In the genomic region with DNA sequence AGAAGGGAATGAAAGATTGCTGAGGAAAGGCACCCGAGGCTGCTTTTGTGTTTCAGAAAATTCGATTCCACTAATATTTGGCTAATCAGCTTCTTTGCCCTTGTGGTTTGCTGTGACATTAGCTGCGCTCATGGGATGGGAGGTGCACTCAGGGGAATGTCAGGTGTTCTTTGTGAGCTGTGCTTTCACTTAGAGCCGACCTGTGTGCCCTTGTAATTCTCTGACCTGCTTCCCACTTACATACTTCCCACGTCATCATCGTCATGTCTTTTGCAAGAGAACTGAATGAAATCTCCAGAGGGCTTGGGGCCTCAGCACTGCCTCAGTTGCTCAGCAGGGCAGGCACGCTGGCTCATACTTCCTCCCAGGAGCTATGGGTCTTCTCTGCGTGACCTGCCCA, we compare ENCODE assay signal across 9 mouse cellular contexts. TPM values are rescaled to one million over a fixed set of nuclear protein-coding genes. Genes with fewer than 3 reads are reported as not detected.
DNase-seq lines count a peak whose midpoint lies in the region; ATAC-seq and TF ChIP-seq lines count a peak whose summit lies in the region.
"Had no signal": no experiment of that assay in that cellular context is flagged by ENCODE, and none has a peak within 500 bp of the region (broad histone marks: within the 10 kb centered on the region; RNA-seq: fewer than 3 reads in every experiment).

No protein-coding gene starts in this region.

- H3K36me3 ChIP-seq in kidney, adult 2 months (ENCODE audit: control insufficient read depth, insufficient read depth, low read length), result peaks cover 3% of the 10 kb centered on the region; the same call in 1 of the 2 replicates
- H3K36me3 ChIP-seq in embryonic facial prominence, embryonic 13.5 days, result peaks cover 38% of the 10 kb centered on the region
- peaks cover 8% of the 10 kb centered on the region for H3K36me3 ChIP-seq in hindbrain, embryonic 16.5 days (ENCODE audit: control insufficient read depth, insufficient read depth, low read length)
- 0 out of 2 replicates have a peak, but pooled peaks cover 10% of the 10 kb centered on the region for H3K36me3 ChIP-seq in midbrain, embryonic 15.5 days (replicated peaks)

- H3K27ac ChIP-seq in kidney, adult 2 months (ENCODE audit: insufficient read depth, low read depth, low read length), result no peak overlapping the region
- no peak overlapping the region for H3K27ac ChIP-seq in embryonic facial prominence, embryonic 13.5 days
- H3K27ac ChIP-seq in hindbrain, embryonic 16.5 days (ENCODE audit: low read depth, low read length), result no peak overlapping the region
- no peak overlapping the region; the same call in 1 of the 2 replicates for H3K27ac ChIP-seq in midbrain, embryonic 15.5 days
- H3K27ac ChIP-seq: macrophage had no signal

- DNase-seq in kidney, adult 2 months, result peak; percentile 31
- DNase-seq in kidney, postnatal 25 days, result no peak
- no peak for DNase-seq in T-cell, adult 2 months (ENCODE audit: low spot score)
- no peak for DNase-seq in Muller cell, postnatal 12 days (ENCODE audit: inconsistent ontology term)
- no peak for DNase-seq in embryo, embryonic 9.5 days (ENCODE audit: extremely low spot score)

- no peak overlapping the region for H3K4me3 ChIP-seq in kidney, adult 2 months (ENCODE audit: insufficient read depth, low read depth, low read length)
- H3K4me3 ChIP-seq in embryonic facial prominence, embryonic 13.5 days, result 0 out of 2 replicates have a peak overlapping the region, but pooled peaks have one; percentile 13
- no peak overlapping the region for H3K4me3 ChIP-seq in hindbrain, embryonic 16.5 days (ENCODE audit: low read length)
- peak overlapping the region; percentile 84; the same call in 1 of the 2 replicates for H3K4me3 ChIP-seq in midbrain, embryonic 15.5 days

- H3K27me3 ChIP-seq in kidney, adult 2 months (replicated peaks; ENCODE audit: control insufficient read depth, insufficient read depth, low read length), result no peaks in the 10 kb centered on the region
- no peaks in the 10 kb centered on the region for H3K27me3 ChIP-seq in embryonic facial prominence, embryonic 13.5 days
- H3K27me3 ChIP-seq in hindbrain, embryonic 16.5 days (replicated peaks; ENCODE audit: control insufficient read depth, insufficient read depth, low read length), result no peaks in the 10 kb centered on the region
- no peaks in the 10 kb centered on the region for H3K27me3 ChIP-seq in midbrain, embryonic 15.5 days (replicated peaks)

- H3K9me3 ChIP-seq in embryonic facial prominence, embryonic 13.5 days, result no peaks in the 10 kb centered on the region
- no peaks in the 10 kb centered on the region for H3K9me3 ChIP-seq in hindbrain, embryonic 16.5 days (ENCODE audit: control insufficient read depth, low read length)
- no peaks in the 10 kb centered on the region for H3K9me3 ChIP-seq in midbrain, embryonic 15.5 days

- 26% methylated on average over 8 of the region's 8 CpGs for WGBS in kidney, adult 2 months
- WGBS in embryonic facial prominence, embryonic 13.5 days, result 65% methylated on average over 8 of the region's 8 CpGs
- 62% methylated on average over 8 of the region's 8 CpGs for WGBS in hindbrain, embryonic 16.5 days
- 67% methylated on average over 8 of the region's 8 CpGs for WGBS in midbrain, embryonic 15.5 days

- peaks cover 19% of the 10 kb centered on the region for H3K4me1 ChIP-seq in kidney, adult 2 months (ENCODE audit: control insufficient read depth, insufficient read depth, low read length)
- H3K4me1 ChIP-seq in embryonic facial prominence, embryonic 13.5 days, result peaks cover 29% of the 10 kb centered on the region
- peaks cover 34% of the 10 kb centered on the region for H3K4me1 ChIP-seq in hindbrain, embryonic 16.5 days (ENCODE audit: control insufficient read depth, insufficient read depth, low read depth, low read length)
- H3K4me1 ChIP-seq in midbrain, embryonic 15.5 days, result peaks cover 42% of the 10 kb centered on the region

- H3K9ac ChIP-seq in embryonic facial prominence, embryonic 13.5 days, result no peak overlapping the region
- no peak overlapping the region for H3K9ac ChIP-seq in hindbrain, embryonic 16.5 days (ENCODE audit: low read depth, low read length)
- H3K9ac ChIP-seq in midbrain, embryonic 15.5 days, result no peak overlapping the region

- peak overlapping the region; percentile 92 for H3K4me2 ChIP-seq in embryonic facial prominence, embryonic 13.5 days
- H3K4me2 ChIP-seq in hindbrain, embryonic 16.5 days (ENCODE audit: low read length), result peak overlapping the region; percentile 92
- H3K4me2 ChIP-seq in midbrain, embryonic 15.5 days, result peak overlapping the region; percentile 67

- no peak for ATAC-seq in embryonic facial prominence, embryonic 13.5 days (ENCODE audit: insufficient number of reproducible peaks, insufficient read depth, low FRiP score, low TSS enrichment, low read depth)
- no peak for ATAC-seq in hindbrain, embryonic 16.5 days
- ATAC-seq in midbrain, embryonic 15.5 days (replicated peaks), result no peak

- TF ChIP-seq POLR2A in kidney, adult 2 months (IDR thresholded peaks at IDR 0.05; ENCODE audit: low read depth, low read length), result no peak

- TF ChIP-seq CTCF in kidney, adult 2 months (conservative IDR thresholded peaks at IDR 0.05; ENCODE audit: insufficient read depth, insufficient read length, low read depth, low read length), result no peak

RNA-seq across cellular contexts. Expression of gene Prkar1a, which starts 4.0 kb away (rescaled TPM):
- 85.9 and 102 TPM in 2 replicates for polyA plus RNA-seq in kidney, adult 2 months (2012; rRNA removed)
- 324 and 370 TPM in 2 replicates for polyA plus RNA-seq in embryonic facial prominence, embryonic 13.5 days (2015; fragmentation: Nextera tagmentation; extraction: Ambion mirVana)
- 475 and 504 TPM in 2 replicates for polyA plus RNA-seq in hindbrain, embryonic 16.5 days (2015; fragmentation: Nextera tagmentation; extraction: Ambion mirVana)
- polyA plus RNA-seq in midbrain, embryonic 15.5 days (2015; fragmentation: Nextera tagmentation; extraction: Ambion mirVana), result 480 and 512 TPM in 2 replicates

RNA-seq across cellular contexts. Expression of gene Wipi1, which starts 41.4 kb away (rescaled TPM):
- polyA plus RNA-seq in kidney, adult 2 months (2012; rRNA removed), result 22.7 and 25.2 TPM in 2 replicates
- polyA plus RNA-seq in embryonic facial prominence, embryonic 13.5 days (2015; fragmentation: Nextera tagmentation; extraction: Ambion mirVana), result 53.5 and 55.5 TPM in 2 replicates
- polyA plus RNA-seq in hindbrain, embryonic 16.5 days (2015; fragmentation: Nextera tagmentation; extraction: Ambion mirVana), result 18.9 and 21.2 TPM in 2 replicates
- 14.8 and 15.2 TPM in 2 replicates for polyA plus RNA-seq in midbrain, embryonic 15.5 days (2015; fragmentation: Nextera tagmentation; extraction: Ambion mirVana)

Comparison
In these comparisons a context has a peak if more than half of its experiments do, and no peak if none do; other contexts are left out.
1. H3K4me3 ChIP-seq: peak in embryonic facial prominence, embryonic 13.5 days (single experiment) and midbrain, embryonic 15.5 days (single experiment); none in kidney, adult 2 months (single experiment) and hindbrain, embryonic 16.5 days (single experiment).
2. Peak in every context shown above with its lines, with median percentiles within 50 percentile points of each other: H3K4me2 ChIP-seq.